Mouse (Mus musculus) forebrain, embryonic 14.5 days (tissue): ENCODE results near the gene Ntm. TPM values are rescaled to one million over a fixed set of nuclear protein-coding genes. Genes with fewer than 3 reads are reported as not detected.

ENCODE experiments used
- ATAC-seq: fragments of 200-750 bp; cut with Nextera tagmentation; 2 replicates; pipeline ENCODE4 v1.8.0; 2017; ENCODE audit warnings: mild to moderate bottlenecking, moderate library complexity
- DNase-seq: peaks from one replicate; pipeline ENCODE4 v3.0.0-alpha.2; 2015; ENCODE audit warnings: low spot score
- H3K27ac ChIP-seq: fragments of 300-500 bp; sonication (generic); 2 replicates; pipeline ENCODE4 v1.5.1; 2014; ENCODE audit warnings: low read depth, mild to moderate bottlenecking, control low read depth, low read length, moderate library complexity
- H3K27me3 ChIP-seq: fragments of 300-500 bp; sonication (generic); replicated peaks from 2 replicates; pipeline ENCODE4 v1.6.1; 2014; ENCODE audit warnings: low read length, control low read depth, mixed read lengths; ENCODE audit not compliant: control insufficient read depth, insufficient read depth
- H3K36me3 ChIP-seq: fragments of 300-500 bp; sonication (generic); 2 replicates; pipeline ENCODE4 v1.6.1; 2014; ENCODE audit warnings: low read length, control low read depth; ENCODE audit not compliant: control insufficient read depth, insufficient read depth
- H3K4me1 ChIP-seq: fragments of 300-500 bp; sonication (generic); 2 replicates; pipeline ENCODE4 v1.6.1; 2014; ENCODE audit warnings: antibody characterized with exemption, low read length, control low read depth; ENCODE audit not compliant: control insufficient read depth, insufficient read depth
- H3K4me2 ChIP-seq: fragments of 300-500 bp; sonication (generic); 2 replicates; pipeline ENCODE4 v1.6.1; 2014; ENCODE audit warnings: mild to moderate bottlenecking, control low read depth, low read length
- H3K4me3 ChIP-seq: fragments of 300-500 bp; sonication (generic); 2 replicates; pipeline ENCODE4 v1.5.1; 2014; ENCODE audit warnings: low read depth, low read length, control low read depth
- H3K9ac ChIP-seq: fragments of 300-500 bp; sonication (generic); 2 replicates; pipeline ENCODE4 v1.6.1; 2014; ENCODE audit warnings: mild to moderate bottlenecking, low read length, control low read depth, moderate library complexity
- H3K9me3 ChIP-seq: fragments of 300-500 bp; sonication (generic); replicated peaks from 2 replicates; pipeline ENCODE4 v1.6.1; 2016; ENCODE audit warnings: low read length, control low read depth, mixed read lengths; ENCODE audit not compliant: control insufficient read depth
- WGBS: fragments of 180-500 bp; shearing (Covaris S2); extraction: QIAGEN DNeasy Blood & Tissue Kit; methylation state at CpG from one replicate; pipeline ENCODE4 v1.1.7; 2014; 5-methylcytosine and 5-hydroxymethylcytosine counted together
- polyA plus RNA-seq: library from polyadenylated mRNA; unstranded; fragments of >200 nt; fragmentation: Nextera tagmentation; extraction: Ambion mirVana; gene quantifications from 2 replicates; pipeline ENCODE4 v1.2.1, GENCODE M21; 2014

Ntm gene
- polyA plus RNA-seq, 1 experiment from 2014 or later: 72.9 TPM

GRCm38 (mm10) chr9:29410728-29411407 lies 552.1 kb downstream of the Ntm start:
- WGBS: 59% methylated on average over 10 of the region's 10 CpGs
- Histone ChIP-seq H3K4me3 (peak overlapping the region; percentile 48), H3K36me3 (no peaks in the 10 kb centered on the region), H3K4me2 (peak overlapping the region; percentile 96), H3K27me3 (peaks cover 9% of the 10 kb centered on the region; the same call in 1 of the 2 replicates), H3K4me1 (0 out of 2 replicates have a peak, but pooled peaks cover 4% of the 10 kb centered on the region), H3K9ac (peak overlapping the region; percentile 67), H3K9me3 (no peaks in the 10 kb centered on the region), H3K27ac (no peak overlapping the region)
- ATAC-seq (no peak), DNase-seq (no peak)

- Histone ChIP-seq H3K27ac (no peak overlapping the region), H3K9me3 (no peaks in the 10 kb centered on the region), H3K36me3 (no peaks in the 10 kb centered on the region), H3K4me1 (0 out of 2 replicates have a peak, but pooled peaks cover 4% of the 10 kb centered on the region), H3K4me3 (peak overlapping the region; percentile 48), H3K27me3 (peaks cover 9% of the 10 kb centered on the region; the same call in 1 of the 2 replicates), H3K9ac (peak overlapping the region; percentile 9; the same call in 1 of the 2 replicates), H3K4me2 (peak overlapping the region; percentile 96)
- no peak for DNase-seq
- WGBS: 82% methylated on average over 6 of the region's 6 CpGs
- no peak for ATAC-seq
Measured at GRCm38 (mm10) chr9:29410284-29410683, 552.7 kb downstream of the Ntm start.

- no peak overlapping the region for H3K4me3 ChIP-seq
Measured at GRCm38 (mm10) chr9:29409216-29409907, 553.6 kb downstream of the Ntm start.

GRCm38 (mm10) chr9:29407954-29408353 lies 555.0 kb downstream of the Ntm start:
- Histone ChIP-seq H3K9ac (no peak overlapping the region), H3K4me1 (0 out of 2 replicates have a peak, but pooled peaks cover 4% of the 10 kb centered on the region), H3K27ac (no peak overlapping the region), H3K27me3 (0 out of 2 replicates have a peak, but pooled peaks cover 5% of the 10 kb centered on the region), H3K36me3 (no peaks in the 10 kb centered on the region), H3K4me3 (no peak overlapping the region), H3K9me3 (no peaks in the 10 kb centered on the region), H3K4me2 (no peak overlapping the region)
- ATAC-seq (no peak), DNase-seq (no peak)

More at GRCm38 (mm10) chr9:29409216-29409907, 553.6 kb downstream of the Ntm start:
- ATAC-seq (no peak), DNase-seq (peak; percentile 62)
- Histone ChIP-seq H3K27me3 (peaks cover 9% of the 10 kb centered on the region; the same call in 1 of the 2 replicates), H3K9me3 (no peaks in the 10 kb centered on the region), H3K36me3 (no peaks in the 10 kb centered on the region), H3K4me1 (0 out of 2 replicates have a peak, but pooled peaks cover 4% of the 10 kb centered on the region), H3K27ac (no peak overlapping the region), H3K9ac (no peak overlapping the region), H3K4me2 (0 out of 2 replicates have a peak overlapping the region, but pooled peaks have one; percentile 96)
- WGBS: 52% methylated on average over 8 of the region's 8 CpGs

GRCm38 (mm10) chr9:29406973-29407372 lies 556.0 kb downstream of the Ntm start:
- no peak overlapping the region for H3K27ac ChIP-seq
- no peak overlapping the region for H3K4me2 ChIP-seq
- H3K9me3 ChIP-seq: no peaks in the 10 kb centered on the region
- WGBS: 95% methylated on average over 2 of the region's 2 CpGs
- DNase-seq (no peak), ATAC-seq (no peak)
- H3K9ac ChIP-seq: no peak overlapping the region
- no peak overlapping the region for H3K4me3 ChIP-seq
- H3K4me1 ChIP-seq: no peaks in the 10 kb centered on the region
- no peaks in the 10 kb centered on the region for H3K36me3 ChIP-seq
- 0 out of 2 replicates have a peak, but pooled peaks cover 5% of the 10 kb centered on the region for H3K27me3 ChIP-seq

- Histone ChIP-seq H3K9ac (no peak overlapping the region), H3K4me1 (no peaks in the 10 kb centered on the region), H3K27ac (no peak overlapping the region), H3K36me3 (no peaks in the 10 kb centered on the region), H3K4me2 (no peak overlapping the region), H3K4me3 (no peak overlapping the region), H3K27me3 (0 out of 2 replicates have a peak, but pooled peaks cover 5% of the 10 kb centered on the region), H3K9me3 (no peaks in the 10 kb centered on the region)
- WGBS: 97% methylated on average over 1 of the region's 1 CpGs
- ATAC-seq: no peak
- no peak for DNase-seq
Measured at GRCm38 (mm10) chr9:29406046-29406445, 556.9 kb downstream of the Ntm start.

GRCm38 (mm10) chr9:29400151-29400550 lies 562.8 kb downstream of the Ntm start:
- H3K9me3 ChIP-seq: no peaks in the 10 kb centered on the region
- no peak overlapping the region for H3K27ac ChIP-seq
- no peak for DNase-seq
- WGBS: 83% methylated on average over 8 of the region's 8 CpGs
- no peak overlapping the region for H3K9ac ChIP-seq
- H3K4me3 ChIP-seq: no peak overlapping the region
- no peaks in the 10 kb centered on the region for H3K27me3 ChIP-seq
- no peaks in the 10 kb centered on the region for H3K4me1 ChIP-seq
- no peaks in the 10 kb centered on the region for H3K36me3 ChIP-seq
- ATAC-seq: no peak
- H3K4me2 ChIP-seq: no peak overlapping the region

- WGBS: 87% methylated on average over 5 of the region's 5 CpGs
- H3K4me2 ChIP-seq: no peak overlapping the region
Measured at GRCm38 (mm10) chr9:29396101-29396500, 566.8 kb downstream of the Ntm start.

GRCm38 (mm10) chr9:29393136-29393535 lies 569.8 kb downstream of the Ntm start:
- Histone ChIP-seq H3K36me3 (no peaks in the 10 kb centered on the region), H3K9me3 (no peaks in the 10 kb centered on the region), H3K4me3 (no peak overlapping the region), H3K4me1 (no peaks in the 10 kb centered on the region), H3K27ac (no peak overlapping the region), H3K9ac (no peak overlapping the region), H3K27me3 (no peaks in the 10 kb centered on the region), H3K4me2 (no peak overlapping the region)
- DNase-seq: no peak
- ATAC-seq: no peak
- 93% methylated on average over 4 of the region's 4 CpGs for WGBS

More at GRCm38 (mm10) chr9:29396101-29396500, 566.8 kb downstream of the Ntm start:
- Histone ChIP-seq H3K4me3 (no peak overlapping the region), H3K4me1 (no peaks in the 10 kb centered on the region), H3K27ac (no peak overlapping the region), H3K27me3 (no peaks in the 10 kb centered on the region), H3K9ac (no peak overlapping the region), H3K9me3 (no peaks in the 10 kb centered on the region), H3K36me3 (no peaks in the 10 kb centered on the region)
- ATAC-seq (no peak), DNase-seq (no peak)
